Mouse (Mus musculus): ENCODE measurements at regions not wholly inside any gene's neighbourhood (a gene's known extent, or its start where the extent isn't known, plus 50 kb on each side); places are given as distances from the start of the nearest gene placed in this dataset.

- TF ChIP-seq CTCF (IDR thresholded peaks at IDR 0.05; ENCODE audit: low read depth) (no peak), EP300 (IDR thresholded peaks at IDR 0.05; ENCODE audit: low read depth) (no peak)
- DNase-seq (ENCODE audit: low read depth in 3 of 3, low spot score in 3 of 3) (no peak), ATAC-seq (ENCODE audit: insufficient read depth) (no peak)
- Histone ChIP-seq H3K36me3 (replicated peaks; ENCODE audit: control insufficient read depth, insufficient read depth, low read depth) (no peaks in the 10 kb centered on the region), H3K27me3 (ENCODE audit: control insufficient read depth, insufficient read depth, low read length) (no peaks in the 10 kb centered on the region), H3K27ac (no peak overlapping the region), H3K9ac (replicated peaks) (no peak overlapping the region), H3K9me3 (ENCODE audit: control insufficient read depth, low read length) (no peaks in the 10 kb centered on the region), H3K4me3 (ENCODE audit: insufficient read depth in 1 of 2, low read depth in 2 of 2, low read length in 2 of 2) (no peak overlapping the region), H3K4me2 (ENCODE audit: low read depth) (no peak overlapping the region), H3K4me1 (replicated peaks; ENCODE audit: control insufficient read depth in 2 of 2, insufficient read depth in 2 of 2, low read length in 1 of 2) (no peaks in the 10 kb centered on the region)
- WGBS (ENCODE audit: insufficient replicate concordance), result 49% methylated on average over 3 of the region's 3 CpGs
Measured at GRCm38 (mm10) chr9:47103316-47103715, 104.8 kb downstream of the Gm4791 start.

- WGBS (ENCODE audit: insufficient replicate concordance), result 76% methylated on average over 5 of the region's 5 CpGs
- no peak for DNase-seq (ENCODE audit: low read depth in 3 of 3, low spot score in 3 of 3)
- H3K36me3 ChIP-seq (replicated peaks; ENCODE audit: control insufficient read depth, insufficient read depth, low read depth), result no peaks in the 10 kb centered on the region
Measured at GRCm38 (mm10) chr9:47103966-47104365, 105.4 kb downstream of the Gm4791 start.

GRCm38 (mm10) chr9:47108096-47108495 lies 109.6 kb downstream of the Gm4791 start:
- Histone ChIP-seq H3K27me3 (ENCODE audit: control insufficient read depth, insufficient read depth, low read length) (no peaks in the 10 kb centered on the region), H3K4me2 (ENCODE audit: low read depth) (no peak overlapping the region), H3K27ac (no peak overlapping the region), H3K4me3 (ENCODE audit: insufficient read depth in 1 of 2, low read depth in 2 of 2, low read length in 2 of 2) (no peak overlapping the region), H3K4me1 (replicated peaks; ENCODE audit: control insufficient read depth in 2 of 2, insufficient read depth in 2 of 2, low read length in 1 of 2) (no peaks in the 10 kb centered on the region), H3K36me3 (replicated peaks; ENCODE audit: control insufficient read depth, insufficient read depth, low read depth) (no peaks in the 10 kb centered on the region), H3K9me3 (ENCODE audit: control insufficient read depth, low read length) (no peaks in the 10 kb centered on the region), H3K9ac (replicated peaks) (no peak overlapping the region)
- DNase-seq (ENCODE audit: low read depth in 3 of 3, low spot score in 3 of 3), result no peak
- no peak for ATAC-seq (ENCODE audit: insufficient read depth)
- WGBS (ENCODE audit: insufficient replicate concordance), result 47% methylated on average over 5 of the region's 5 CpGs
- TF ChIP-seq EP300 (IDR thresholded peaks at IDR 0.05; ENCODE audit: low read depth) (no peak), CTCF (IDR thresholded peaks at IDR 0.05; ENCODE audit: low read depth) (no peak)

More at GRCm38 (mm10) chr9:47103966-47104365, 105.4 kb downstream of the Gm4791 start:
- no peak overlapping the region for H3K9ac ChIP-seq (replicated peaks)
- ATAC-seq (ENCODE audit: insufficient read depth), result no peak
- no peaks in the 10 kb centered on the region for H3K9me3 ChIP-seq (ENCODE audit: control insufficient read depth, low read length)
- no peaks in the 10 kb centered on the region for H3K27me3 ChIP-seq (ENCODE audit: control insufficient read depth, insufficient read depth, low read length)
- no peaks in the 10 kb centered on the region for H3K4me1 ChIP-seq (replicated peaks; ENCODE audit: control insufficient read depth in 2 of 2, insufficient read depth in 2 of 2, low read length in 1 of 2)
- H3K27ac ChIP-seq, result no peak overlapping the region
- H3K4me3 ChIP-seq (ENCODE audit: insufficient read depth in 1 of 2, low read depth in 2 of 2, low read length in 2 of 2), result no peak overlapping the region
- H3K4me2 ChIP-seq (ENCODE audit: low read depth), result no peak overlapping the region
- no peak for TF ChIP-seq EP300 (IDR thresholded peaks at IDR 0.05; ENCODE audit: low read depth)
- no peak for TF ChIP-seq CTCF (IDR thresholded peaks at IDR 0.05; ENCODE audit: low read depth)

DNA sequence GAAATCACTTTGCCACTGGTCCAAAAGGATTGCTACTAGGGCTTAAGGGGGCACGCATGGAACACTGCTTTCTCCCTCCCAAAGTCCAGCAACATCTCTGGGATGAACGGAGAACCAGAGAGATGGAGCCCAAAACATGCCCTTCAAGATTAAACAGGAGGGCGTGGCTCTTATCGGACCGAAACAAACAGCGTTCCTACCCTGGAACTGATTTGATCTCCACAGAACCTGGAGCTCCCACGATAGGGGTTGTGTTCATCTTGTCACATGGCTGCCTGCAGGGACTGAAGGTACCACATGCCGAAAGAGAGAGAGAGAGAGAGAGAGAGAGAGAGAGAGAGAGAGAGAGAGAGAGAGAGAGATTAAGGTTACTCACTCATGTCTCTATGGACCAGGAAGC lies 120.7 kb downstream of the Gm4791 start:
- WGBS (ENCODE audit: insufficient replicate concordance), result 57% methylated on average over 8 of the region's 8 CpGs
- H3K4me3 ChIP-seq (ENCODE audit: insufficient read depth in 1 of 2, low read depth in 2 of 2, low read length in 2 of 2), result no peak overlapping the region
- H3K36me3 ChIP-seq (replicated peaks; ENCODE audit: control insufficient read depth, insufficient read depth, low read depth), result no peaks in the 10 kb centered on the region
- DNase-seq (ENCODE audit: low read depth in 3 of 3, low spot score in 3 of 3), result peak in 1 of 3 experiments; percentile 23
- no peak for ATAC-seq (ENCODE audit: insufficient read depth)
- H3K27ac ChIP-seq, result no peak overlapping the region
- no peaks in the 10 kb centered on the region for H3K27me3 ChIP-seq (ENCODE audit: control insufficient read depth, insufficient read depth, low read length)
- TF ChIP-seq EP300 (IDR thresholded peaks at IDR 0.05; ENCODE audit: low read depth) (no peak), CTCF (IDR thresholded peaks at IDR 0.05; ENCODE audit: low read depth) (no peak)
- H3K9ac ChIP-seq (replicated peaks), result no peak overlapping the region
- H3K9me3 ChIP-seq (ENCODE audit: control insufficient read depth, low read length), result no peaks in the 10 kb centered on the region
- no peak overlapping the region for H3K4me2 ChIP-seq (ENCODE audit: low read depth)
- H3K4me1 ChIP-seq (replicated peaks; ENCODE audit: control insufficient read depth in 2 of 2, insufficient read depth in 2 of 2, low read length in 1 of 2), result no peaks in the 10 kb centered on the region

DNA sequence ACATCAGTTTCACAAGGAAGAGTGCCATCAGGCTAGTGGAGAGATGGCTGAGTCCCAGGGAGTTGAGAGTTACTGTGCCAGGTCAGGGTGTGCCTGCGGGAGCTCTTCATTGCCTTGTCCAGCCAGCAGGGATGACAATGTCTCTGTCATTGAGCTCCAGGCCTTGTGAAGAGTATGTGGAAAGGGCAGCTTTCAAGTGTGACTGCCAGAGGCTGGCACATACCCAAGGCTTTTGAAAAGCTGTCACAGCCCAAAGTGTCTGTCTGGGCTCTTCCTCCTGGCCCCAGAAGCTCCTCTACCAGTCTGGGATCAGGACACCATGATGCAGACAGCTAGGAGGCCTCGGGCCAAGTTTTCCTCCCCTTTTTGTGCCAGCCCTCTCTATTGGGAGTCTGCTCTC lies 124.6 kb downstream of the Gm4791 start:
- 70% methylated on average over 2 of the region's 2 CpGs for WGBS (ENCODE audit: insufficient replicate concordance)
- DNase-seq (ENCODE audit: low read depth in 3 of 3, low spot score in 3 of 3) (no peak), ATAC-seq (ENCODE audit: insufficient read depth) (no peak)

More for the DNA sequence above, 124.6 kb downstream of the Gm4791 start:
- no peak for TF ChIP-seq CTCF (IDR thresholded peaks at IDR 0.05; ENCODE audit: low read depth)
- no peak for TF ChIP-seq EP300 (IDR thresholded peaks at IDR 0.05; ENCODE audit: low read depth)
- Histone ChIP-seq H3K9ac (replicated peaks) (no peak overlapping the region), H3K27ac (no peak overlapping the region), H3K4me2 (ENCODE audit: low read depth) (no peak overlapping the region), H3K4me3 (ENCODE audit: insufficient read depth in 1 of 2, low read depth in 2 of 2, low read length in 2 of 2) (no peak overlapping the region), H3K9me3 (ENCODE audit: control insufficient read depth, low read length) (no peaks in the 10 kb centered on the region), H3K36me3 (replicated peaks; ENCODE audit: control insufficient read depth, insufficient read depth, low read depth) (no peaks in the 10 kb centered on the region), H3K4me1 (replicated peaks; ENCODE audit: control insufficient read depth in 2 of 2, insufficient read depth in 2 of 2, low read length in 1 of 2) (no peaks in the 10 kb centered on the region), H3K27me3 (ENCODE audit: control insufficient read depth, insufficient read depth, low read length) (no peaks in the 10 kb centered on the region)
